Mouse (Mus musculus): Measurements from ENCODE around the gene Mfap4. TPM values are rescaled to one million over a fixed set of nuclear protein-coding genes. Genes with fewer than 3 reads are reported as not detected.

Mfap4 gene
- total RNA-seq (2015; ENCODE audit: low replicate concordance) (not detected in 2 replicates), total RNA-seq (2017; ENCODE audit: low replicate concordance) (not detected in 2 replicates)

GRCm38 (mm10) chr11:61484613-61485540 is at the start of gene Mfap4:
Gene Mfap4 (plus strand): TSS chr11:61485431.
- ATAC-seq (replicated peaks; ENCODE audit: low FRiP score, poor library complexity, severe bottlenecking): no peak

- ATAC-seq (replicated peaks; ENCODE audit: low FRiP score, poor library complexity, severe bottlenecking): no peak
These were observed 48.9 kb upstream of the Mfap4 start for GRCm38 (mm10) chr11:61436298-61436697.

GRCm38 (mm10) chr11:61439170-61439569 is 46.1 kb upstream of the Mfap4 start:
- no peak for ATAC-seq (replicated peaks; ENCODE audit: low FRiP score, poor library complexity, severe bottlenecking)

GRCm38 (mm10) chr11:61440416-61440815 is 44.8 kb upstream of the Mfap4 start:
- ATAC-seq (replicated peaks; ENCODE audit: low FRiP score, poor library complexity, severe bottlenecking): no peak

GRCm38 (mm10) chr11:61441670-61442069 is 43.6 kb upstream of the Mfap4 start:
- ATAC-seq (replicated peaks; ENCODE audit: low FRiP score, poor library complexity, severe bottlenecking): no peak

- no peak for ATAC-seq (replicated peaks; ENCODE audit: low FRiP score, poor library complexity, severe bottlenecking)
These were observed 41.4 kb upstream of the Mfap4 start for GRCm38 (mm10) chr11:61443807-61444206.

GRCm38 (mm10) chr11:61447296-61447695 is 37.9 kb upstream of the Mfap4 start:
- ATAC-seq (replicated peaks; ENCODE audit: low FRiP score, poor library complexity, severe bottlenecking): no peak

- no peak for ATAC-seq (replicated peaks; ENCODE audit: low FRiP score, poor library complexity, severe bottlenecking)
These were observed 37.2 kb upstream of the Mfap4 start for GRCm38 (mm10) chr11:61448041-61448440.

GRCm38 (mm10) chr11:61448599-61449225 is 36.5 kb upstream of the Mfap4 start:
- ATAC-seq (replicated peaks; ENCODE audit: low FRiP score, poor library complexity, severe bottlenecking): no peak

- no peak for ATAC-seq (replicated peaks; ENCODE audit: low FRiP score, poor library complexity, severe bottlenecking)
These were observed 35.5 kb upstream of the Mfap4 start for GRCm38 (mm10) chr11:61449499-61450292.

GRCm38 (mm10) chr11:61464071-61464470 is 21.2 kb upstream of the Mfap4 start:
- no peak for ATAC-seq (replicated peaks; ENCODE audit: low FRiP score, poor library complexity, severe bottlenecking)

GRCm38 (mm10) chr11:61465422-61465821 is 19.8 kb upstream of the Mfap4 start:
- ATAC-seq (replicated peaks; ENCODE audit: low FRiP score, poor library complexity, severe bottlenecking): no peak

- no peak for ATAC-seq (replicated peaks; ENCODE audit: low FRiP score, poor library complexity, severe bottlenecking)
These were observed 16.7 kb upstream of the Mfap4 start for GRCm38 (mm10) chr11:61468534-61468933.

GRCm38 (mm10) chr11:61469317-61469917 is 15.8 kb upstream of the Mfap4 start:
- no peak for ATAC-seq (replicated peaks; ENCODE audit: low FRiP score, poor library complexity, severe bottlenecking)

- ATAC-seq (replicated peaks; ENCODE audit: low FRiP score, poor library complexity, severe bottlenecking): no peak
These were observed 14.4 kb upstream of the Mfap4 start for GRCm38 (mm10) chr11:61470880-61471279.

- ATAC-seq (replicated peaks; ENCODE audit: low FRiP score, poor library complexity, severe bottlenecking): no peak
These were observed 11.6 kb upstream of the Mfap4 start for GRCm38 (mm10) chr11:61473630-61474029.

- ATAC-seq (replicated peaks; ENCODE audit: low FRiP score, poor library complexity, severe bottlenecking): no peak
These were observed 8.3 kb upstream of the Mfap4 start for GRCm38 (mm10) chr11:61476786-61477382.

- no peak for ATAC-seq (replicated peaks; ENCODE audit: low FRiP score, poor library complexity, severe bottlenecking)
These were observed 7.4 kb upstream of the Mfap4 start for GRCm38 (mm10) chr11:61477566-61478508.
